ENCODE assay signal across 16 mouse cellular contexts in the genomic region with DNA sequence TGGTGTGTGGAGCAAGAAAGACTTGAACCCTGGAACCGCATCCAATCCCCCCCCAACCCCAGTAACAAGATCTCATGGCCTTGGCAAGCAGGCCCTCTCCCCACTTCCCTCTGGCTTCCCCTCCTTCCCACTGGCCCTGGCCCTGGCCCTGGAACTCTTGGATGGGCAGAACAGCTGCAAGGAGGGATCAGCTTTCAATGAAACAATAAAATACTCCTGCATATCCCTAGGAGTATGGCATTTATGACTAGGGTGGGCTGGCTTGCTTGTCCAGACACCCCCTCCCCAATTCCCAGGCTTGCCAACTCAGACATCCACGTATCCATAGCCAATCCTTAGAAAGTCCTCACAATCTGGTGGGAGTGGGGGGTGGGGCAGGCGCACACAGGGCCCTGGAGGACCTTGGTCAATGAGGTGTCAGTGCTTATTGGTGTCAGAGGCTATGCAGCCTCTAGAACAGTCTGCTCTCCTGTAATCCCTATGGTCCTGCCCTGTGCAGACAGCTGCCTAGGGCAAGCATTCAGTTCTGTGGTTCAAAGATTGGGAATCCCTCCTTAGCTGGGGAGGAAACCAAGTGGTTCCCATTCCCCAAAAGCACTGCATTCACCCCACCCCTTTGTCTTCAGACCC.
A peak's percentile ranks its signal among the peaks of the same experiment; 100 is the strongest.
DNase-seq lines count a peak whose midpoint lies in the region; ATAC-seq lines count a peak whose summit lies in the region.
"Had no signal": no experiment of that assay in that cellular context is flagged by ENCODE, and none has a peak within 500 bp of the region (broad histone marks: within the 10 kb centered on the region; RNA-seq: fewer than 3 reads in every experiment).

No protein-coding gene starts in this region.

- H3K36me3 ChIP-seq in kidney, embryonic 15.5 days: no peaks in the 10 kb centered on the region
- H3K36me3 ChIP-seq in limb, embryonic 11.5 days (ENCODE audit: control insufficient read depth, insufficient read depth, low read length): no peaks in the 10 kb centered on the region
- no peaks in the 10 kb centered on the region for H3K36me3 ChIP-seq in liver, embryonic 11.5 days (ENCODE audit: control insufficient read depth, insufficient read depth, low read length)
- H3K36me3 ChIP-seq: hindbrain, embryonic 12.5 days; intestine, embryonic 15.5 days had no signal

- peak; percentile 17 for DNase-seq in embryo, embryonic 11.5 days (ENCODE audit: low read depth, low spot score)
- no peak for DNase-seq in embryo, embryonic 10 days (ENCODE audit: low spot score)
- DNase-seq in kidney, postnatal 4 days: no peak
- peak; percentile 7 for DNase-seq in embryo, embryonic 9.5 days (ENCODE audit: extremely low spot score)
- DNase-seq in limb, embryonic 11.5 days (ENCODE audit: low spot score): peak; percentile 59
- DNase-seq in cerebellum, postnatal 10 days: no peak
- no peak for DNase-seq in liver, embryonic 11.5 days (ENCODE audit: low spot score)
- DNase-seq: adrenal gland, postnatal 10 days; cerebellum, postnatal 25 days; forebrain, postnatal 0 days; left cerebral cortex, postnatal 4 days; lung, adult 2 months had no signal

- ATAC-seq in kidney, embryonic 15.5 days (replicated peaks; ENCODE audit: low FRiP score): peak; percentile 87
- peak; percentile 86 for ATAC-seq in limb, embryonic 11.5 days (ENCODE audit: insufficient number of reproducible peaks, low FRiP score, low TSS enrichment, low read depth)
- ATAC-seq in liver, embryonic 11.5 days (replicated peaks; ENCODE audit: low FRiP score): no peak; the same call in 1 of the 2 replicates
- ATAC-seq: forebrain, postnatal 0 days; intestine, embryonic 15.5 days had no signal

- 0 out of 2 replicates have a peak overlapping the region, but pooled peaks have one; percentile 16 for H3K27ac ChIP-seq in kidney, embryonic 15.5 days
- no peak overlapping the region for H3K27ac ChIP-seq in limb, embryonic 11.5 days (replicated peaks; ENCODE audit: low read depth, low read length)
- H3K27ac ChIP-seq in liver, embryonic 11.5 days (ENCODE audit: low read depth, low read length): no peak overlapping the region
- H3K27ac ChIP-seq: hindbrain, embryonic 12.5 days; intestine, embryonic 15.5 days had no signal

- no peaks in the 10 kb centered on the region for H3K27me3 ChIP-seq in kidney, embryonic 15.5 days
- no peaks in the 10 kb centered on the region for H3K27me3 ChIP-seq in limb, embryonic 11.5 days (ENCODE audit: control insufficient read depth, insufficient read depth, low read length)
- H3K27me3 ChIP-seq in liver, embryonic 11.5 days (replicated peaks; ENCODE audit: control insufficient read depth, insufficient read depth, low read length): no peaks in the 10 kb centered on the region
- H3K27me3 ChIP-seq: hindbrain, embryonic 12.5 days; intestine, embryonic 15.5 days had no signal

- no peaks in the 10 kb centered on the region for H3K9me3 ChIP-seq in kidney, embryonic 15.5 days (replicated peaks)
- no peaks in the 10 kb centered on the region for H3K9me3 ChIP-seq in limb, embryonic 11.5 days (ENCODE audit: control insufficient read depth, low read length)
- no peaks in the 10 kb centered on the region for H3K9me3 ChIP-seq in liver, embryonic 11.5 days (ENCODE audit: control insufficient read depth, low read length)
- H3K9me3 ChIP-seq: hindbrain, embryonic 12.5 days; intestine, embryonic 15.5 days had no signal

- H3K9ac ChIP-seq in kidney, embryonic 15.5 days: no peak overlapping the region
- H3K9ac ChIP-seq in limb, embryonic 11.5 days (ENCODE audit: low read length): no peak overlapping the region
- H3K9ac ChIP-seq in liver, embryonic 11.5 days (ENCODE audit: low read depth, low read length): no peak overlapping the region
- H3K9ac ChIP-seq: forebrain, postnatal 0 days; hindbrain, embryonic 12.5 days; intestine, embryonic 15.5 days had no signal

- no peak overlapping the region for H3K4me3 ChIP-seq in kidney, embryonic 15.5 days (replicated peaks)
- H3K4me3 ChIP-seq in limb, embryonic 11.5 days (ENCODE audit: low read depth, low read length): no peak overlapping the region
- H3K4me3 ChIP-seq in liver, embryonic 11.5 days (ENCODE audit: low read depth, low read length): no peak overlapping the region
- H3K4me3 ChIP-seq: erythroblast, embryonic 14.5 days; hindbrain, embryonic 12.5 days; intestine, embryonic 15.5 days had no signal

- H3K4me2 ChIP-seq in kidney, embryonic 15.5 days: no peak overlapping the region
- no peak overlapping the region for H3K4me2 ChIP-seq in limb, embryonic 11.5 days (ENCODE audit: low read depth, severe bottlenecking)
- H3K4me2 ChIP-seq in liver, embryonic 11.5 days: no peak overlapping the region
- H3K4me2 ChIP-seq: hindbrain, embryonic 12.5 days; intestine, embryonic 15.5 days had no signal

- H3K4me1 ChIP-seq in kidney, embryonic 15.5 days: no peaks in the 10 kb centered on the region; the same call in 1 of the 2 replicates
- H3K4me1 ChIP-seq in limb, embryonic 11.5 days (ENCODE audit: control insufficient read depth, insufficient read depth, low read length): peaks cover 9% of the 10 kb centered on the region; the same call in 1 of the 2 replicates
- H3K4me1 ChIP-seq in liver, embryonic 11.5 days (replicated peaks; ENCODE audit: control insufficient read depth, insufficient read depth, low read length): no peaks in the 10 kb centered on the region
- H3K4me1 ChIP-seq: hindbrain, embryonic 12.5 days; intestine, embryonic 15.5 days had no signal

- 28% methylated on average over 3 of the region's 3 CpGs for WGBS in kidney, embryonic 15.5 days
- WGBS in limb, embryonic 11.5 days: 48% methylated on average over 3 of the region's 3 CpGs
- WGBS in liver, embryonic 11.5 days: 62% methylated on average over 3 of the region's 3 CpGs

Comparison
In these comparisons a context has a peak if more than half of its experiments do, and no peak if none do; other contexts are left out.
1. DNase-seq: peak in embryo, embryonic 11.5 days (single experiment), embryo, embryonic 9.5 days (single experiment) and limb, embryonic 11.5 days (single experiment); none in embryo, embryonic 10 days (single experiment), kidney, postnatal 4 days (0 of 2), cerebellum, postnatal 10 days (0 of 2) and liver, embryonic 11.5 days (single experiment).